Mouse (Mus musculus) embryonic stem cell, embryonic (primary cell): ENCODE data around the gene Prkag3.

Experiments used
- CTCF ChIA-PET, 4 experiments: fragments of 300-600 bp in 2 of 4; fragments of 350-600 bp in 2 of 4; sonication (Branson Sonifier 250); formaldehyde crosslinking; loops; one replicate each; lab custom pipeline; 2022; ENCODE audit warnings: inconsistent platforms in 2 of 4; lab: Charles Lee
- POLR2A ChIA-PET, 4 experiments: fragments of 300-600 bp in 2 of 4; fragments of 350-600 bp in 2 of 4; sonication (Branson Sonifier 250); formaldehyde crosslinking; loops; one replicate each; lab custom pipeline; 2022; ENCODE audit warnings: antibody characterized with exemption in 4 of 4, inconsistent platforms in 1 of 4; lab: Charles Lee

Prkag3 gene

GRCm38 (mm10) chr1:74748643-74749271, at the start of gene Prkag3:
Prkag3 (minus strand) TSS chr1:74749221.
- ChIA-PET POLR2A (interaction anchor here in 3 of 4 experiments (0.6 to 1.3 kb wide), 5 partner anchors 24 to 471 kb away, joined by 3 to 4 read pairs (median 3); partner anchors contain the start of gene Cyp27a1 (in 1 of the 3)), CTCF (interaction anchor here in 3 of 4 experiments (0.5 to 1.6 kb wide), 16 partner anchors 9 to 330 kb away, joined by 3 to 7 read pairs (median 4); partner anchors contain the start of genes Cyp27a1 (in 1 of the 3), Rnf25 (in 1 of the 3), Stk36 (in 1 of the 3) and Wnt6 (in 1 of the 3))

- ChIA-PET POLR2A (interaction anchor here in 2 of 4 experiments (0.6 to 1.7 kb wide), 3 partner anchors 10 to 486 kb away, joined by 3 to 5 read pairs (median 5); no protein-coding TSS in a partner anchor), CTCF (interaction anchor here (0.6 to 3.1 kb wide), 13 partner anchors 10 to 971 kb away, joined by 3 to 15 read pairs (median 4); no protein-coding TSS in a partner anchor)
These were observed 48.4 kb upstream of the Prkag3 start for GRCm38 (mm10) chr1:74797459-74797858.

- CTCF ChIA-PET, result interaction anchor here (0.6 to 3.5 kb wide), 10 partner anchors 10 to 710 kb away, joined by 3 to 20 read pairs (median 4); no protein-coding TSS in a partner anchor
- POLR2A ChIA-PET, result interaction anchor here (0.7 to 3.0 kb wide), 7 partner anchors 8 to 414 kb away, joined by 3 to 12 read pairs (median 4); no protein-coding TSS in a partner anchor
These were observed 46.1 kb upstream of the Prkag3 start for GRCm38 (mm10) chr1:74795145-74795529.

- CTCF ChIA-PET, result interaction anchor here (0.5 to 3.5 kb wide), 11 partner anchors 8 to 229 kb away, joined by 3 to 20 read pairs (median 4); no protein-coding TSS in a partner anchor
- POLR2A ChIA-PET, result interaction anchor here in 3 of 4 experiments (0.8 to 3.0 kb wide), 5 partner anchors 9 to 222 kb away, joined by 3 to 12 read pairs (median 4); no protein-coding TSS in a partner anchor
These were observed 45.6 kb upstream of the Prkag3 start for GRCm38 (mm10) chr1:74794487-74795144.

GRCm38 (mm10) chr1:74792831-74793660, 44.0 kb upstream of the Prkag3 start:
- ChIA-PET CTCF (interaction anchor here (0.6 to 3.8 kb wide), 11 partner anchors 9 to 250 kb away, joined by 3 to 23 read pairs (median 4); no protein-coding TSS in a partner anchor), POLR2A (interaction anchor here in 3 of 4 experiments (0.5 to 3.0 kb wide), 5 partner anchors 10 to 793 kb away, joined by 3 to 12 read pairs (median 5); no protein-coding TSS in a partner anchor)

- CTCF ChIA-PET, result interaction anchor here in 3 of 4 experiments (1.0 to 4.3 kb wide), 9 partner anchors 9 to 124 kb away, joined by 3 to 73 read pairs (median 5); partner anchors contain the start of gene Wnt6 (in 1 of the 3)
- POLR2A ChIA-PET, result interaction anchor here in 1 of 4 experiments (1.1 to 1.3 kb wide), 3 partner anchors 17 to 110 kb away, joined by 3 to 5 read pairs (median 5); no protein-coding TSS in a partner anchor
These were observed 42.2 kb upstream of the Prkag3 start, which contains the start of gene Wnt10a for GRCm38 (mm10) chr1:74791249-74791648. Wnt10a (plus strand) TSS chr1:74791516.

GRCm38 (mm10) chr1:74790095-74790494, 41.1 kb upstream of the Prkag3 start:
- POLR2A ChIA-PET, result interaction anchor here in 3 of 4 experiments (0.8 to 1.3 kb wide), 4 partner anchors 13 to 19 kb away, joined by 3 to 5 read pairs (median 4); no protein-coding TSS in a partner anchor
- CTCF ChIA-PET, result interaction anchor here in 3 of 4 experiments (0.6 to 4.3 kb wide), 12 partner anchors 10 to 103 kb away, joined by 3 to 73 read pairs (median 4); partner anchors contain the start of genes Cryba2 (in 1 of the 3) and Wnt6 (in 1 of the 3)

- POLR2A ChIA-PET, result interaction anchor here (0.9 to 2.2 kb wide), 11 partner anchors 12 to 111 kb away, joined by 3 to 15 read pairs (median 3); no protein-coding TSS in a partner anchor
- CTCF ChIA-PET, result interaction anchor here (0.6 to 9.2 kb wide), 32 partner anchors 10 to 567 kb away, joined by 3 to 184 read pairs (median 8); partner anchors contain the start of gene Wnt6 (in 2 of the 4)
These were observed 39.7 kb upstream of the Prkag3 start for GRCm38 (mm10) chr1:74788603-74789176.

GRCm38 (mm10) chr1:74787846-74788245, 38.8 kb upstream of the Prkag3 start:
- ChIA-PET CTCF (interaction anchor here (0.5 to 9.2 kb wide), 82 partner anchors 9 to 894 kb away, joined by 3 to 184 read pairs (median 4); partner anchors contain the start of genes Wnt6 (in 3 of the 4), Cdk5r2 (in 1 of the 4), Cryba2 (in 1 of the 4) and Rnf25 (in 1 of the 4)), POLR2A (interaction anchor here in 3 of 4 experiments (0.6 to 2.2 kb wide), 15 partner anchors 9 to 557 kb away, joined by 3 to 15 read pairs (median 3); no protein-coding TSS in a partner anchor)

- POLR2A ChIA-PET, result interaction anchor here in 3 of 4 experiments (0.6 to 2.9 kb wide), 12 partner anchors 9 to 443 kb away, joined by 3 to 11 read pairs (median 4); partner anchors contain the start of gene Wnt6 (in 2 of the 3)
These were observed 35.2 kb upstream of the Prkag3 start for GRCm38 (mm10) chr1:74784041-74784759.

GRCm38 (mm10) chr1:74783554-74783953, 34.5 kb upstream of the Prkag3 start:
- ChIA-PET POLR2A (interaction anchor here in 3 of 4 experiments (0.6 to 2.9 kb wide), 8 partner anchors 10 to 271 kb away, joined by 3 to 11 read pairs (median 6); partner anchors contain the start of gene Wnt6 (in 1 of the 3)), CTCF (interaction anchor here (0.6 to 9.2 kb wide), 28 partner anchors 8 to 386 kb away, joined by 3 to 184 read pairs (median 4); partner anchors contain the start of genes Wnt6 (in 3 of the 4) and Cryba2 (in 1 of the 4))

More at GRCm38 (mm10) chr1:74784041-74784759, 35.2 kb upstream of the Prkag3 start:
- CTCF ChIA-PET, result interaction anchor here (0.6 to 9.2 kb wide), 42 partner anchors 9 to 426 kb away, joined by 3 to 184 read pairs (median 4); partner anchors contain the start of genes Wnt6 (in 3 of the 4) and Cryba2 (in 1 of the 4)

- POLR2A ChIA-PET, result interaction anchor here in 1 of 4 experiments (1.3 to 2.9 kb wide), 3 partner anchors 10 to 18 kb away, joined by 3 to 11 read pairs (median 7); partner anchors contain the start of gene Wnt6
These were observed 33.0 kb upstream of the Prkag3 start for GRCm38 (mm10) chr1:74782045-74782444.

GRCm38 (mm10) chr1:74778934-74779486, 30.0 kb upstream of the Prkag3 start:
- ChIA-PET POLR2A (interaction anchor here in 2 of 4 experiments (0.6 to 1.5 kb wide), 4 partner anchors 11 to 1110 kb away, joined by 3 to 5 read pairs (median 4); partner anchors contain the start of gene Gmppa (in 1 of the 2)), CTCF (interaction anchor here (0.5 to 1.4 kb wide), 6 partner anchors 9 to 497 kb away, joined by 3 to 8 read pairs (median 5); no protein-coding TSS in a partner anchor)

More at GRCm38 (mm10) chr1:74782045-74782444, 33.0 kb upstream of the Prkag3 start:
- CTCF ChIA-PET, result interaction anchor here in 3 of 4 experiments (0.7 to 9.2 kb wide), 3 partner anchors 10 to 25 kb away, joined by 4 to 184 read pairs (median 16); partner anchors contain the start of gene Wnt6 (in 1 of the 3)

- ChIA-PET CTCF (interaction anchor here (0.6 to 6.6 kb wide), 32 partner anchors 8 to 823 kb away, joined by 3 to 74 read pairs (median 3); partner anchors contain the start of genes Bcs1l (in 1 of the 4), Cdk5r2 (in 1 of the 4) and Zfp142 (in 1 of the 4)), POLR2A (interaction anchor here (0.6 to 1.3 kb wide), 7 partner anchors 9 to 725 kb away, joined by 3 to 4 read pairs (median 3); partner anchors contain the start of gene Zfand2b (in 1 of the 4))
These were observed 26.8 kb upstream of the Prkag3 start for GRCm38 (mm10) chr1:74775816-74776215.
